Mouse (Mus musculus): ENCODE results near the gene Timm13.

The Timm13 gene

DNA sequence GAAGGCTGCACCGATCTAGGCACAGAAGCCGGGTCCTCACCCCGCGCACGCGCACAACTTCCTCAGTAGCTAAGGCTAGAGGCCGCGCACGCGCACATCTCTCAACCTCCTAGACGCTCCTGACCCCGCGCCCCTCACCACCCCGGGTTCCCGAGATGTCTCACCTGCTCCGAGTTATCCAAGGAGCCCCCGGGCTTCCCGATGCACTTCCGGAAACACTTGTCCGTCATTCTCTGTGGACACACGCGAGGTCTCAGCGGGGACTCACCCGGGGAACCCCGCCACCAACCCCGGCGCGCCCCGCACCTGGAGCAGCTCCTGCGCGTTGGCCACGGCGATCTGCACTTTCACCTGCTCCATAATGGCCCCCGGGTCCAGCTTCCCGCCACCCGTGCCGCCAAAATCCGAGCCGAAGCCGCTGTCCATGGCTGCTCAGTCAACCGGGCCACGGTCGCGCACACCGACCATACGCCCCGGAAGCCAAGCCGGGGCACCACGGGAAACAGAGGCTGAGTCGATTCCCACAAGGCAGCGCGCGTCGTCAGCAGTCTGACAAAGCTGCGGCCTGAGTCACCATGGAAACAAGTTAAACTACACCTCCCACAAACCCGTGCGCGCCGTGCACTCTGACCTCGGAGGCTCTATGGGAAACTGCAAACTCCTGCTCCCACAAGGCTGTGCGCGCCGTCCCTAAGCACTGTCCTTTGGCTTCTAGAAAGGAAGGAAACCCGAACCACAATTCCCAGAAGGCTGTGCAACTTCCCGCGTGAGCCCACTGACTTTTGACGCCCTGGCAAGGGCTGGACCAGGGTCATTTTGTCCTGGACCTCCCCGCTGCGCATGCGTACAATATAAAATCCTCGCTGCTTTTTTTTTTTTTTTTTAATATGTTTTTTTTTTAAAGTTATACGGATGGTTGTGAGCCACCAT is at the start of gene Timm13:
TSS of gene Timm13 (minus strand) at position 652 of the 930 bp plus-strand sequence.
- peak; percentile 99 for DNase-seq (ENCODE audit: low spot score)

GRCm38 (mm10) chr10:80950314-80950713 is 49.5 kb upstream of the Timm13 start:
- DNase-seq (ENCODE audit: low spot score), result no peak

GRCm38 (mm10) chr10:80949081-80949480 is 48.3 kb upstream of the Timm13 start:
- no peak for DNase-seq (ENCODE audit: low spot score)

DNA sequence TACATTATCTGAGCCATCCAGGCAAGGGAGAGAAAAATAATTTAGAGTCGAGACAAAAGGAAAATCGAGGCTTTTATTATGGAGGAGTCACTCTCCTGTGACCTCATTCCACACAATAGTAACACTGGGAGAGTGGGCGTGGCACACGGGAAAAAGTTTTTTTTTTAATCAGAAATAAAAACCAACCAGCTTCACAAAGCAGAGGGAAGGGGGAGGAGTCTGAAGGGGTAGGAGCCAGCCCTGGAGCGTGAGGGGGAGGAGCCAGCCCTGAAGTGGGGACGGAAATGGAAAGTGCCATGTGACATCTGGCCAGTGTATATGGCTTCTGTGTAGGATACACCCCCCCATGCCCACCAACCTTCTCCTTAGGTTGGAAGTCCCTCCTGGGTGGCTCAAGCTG is 47.8 kb upstream of the Timm13 start:
- no peak for DNase-seq (ENCODE audit: low spot score)

DNA sequence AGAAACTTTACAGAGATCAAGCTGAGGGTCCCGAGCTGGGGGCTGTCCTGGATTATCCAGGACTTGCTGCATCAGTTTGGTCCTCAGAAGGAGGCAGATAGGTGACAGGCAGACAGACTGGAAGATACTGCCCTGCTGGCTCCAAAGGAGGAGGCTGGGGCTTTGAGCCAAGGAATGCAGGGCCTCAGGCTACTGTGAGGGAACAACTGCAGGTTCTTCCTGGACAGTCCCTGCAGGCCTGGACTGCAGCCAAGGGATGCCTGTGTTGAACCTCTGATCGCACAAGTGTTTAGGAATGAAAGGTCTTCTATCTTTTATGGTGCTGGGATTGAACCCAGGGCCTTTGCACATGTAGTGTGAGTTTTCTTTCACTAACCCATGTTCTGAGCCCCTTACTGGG is 47.0 kb upstream of the Timm13 start:
- DNase-seq (ENCODE audit: low spot score), result no peak

GRCm38 (mm10) chr10:80946684-80947437 is 46.1 kb upstream of the Timm13 start:
- no peak for DNase-seq (ENCODE audit: low spot score)

DNA sequence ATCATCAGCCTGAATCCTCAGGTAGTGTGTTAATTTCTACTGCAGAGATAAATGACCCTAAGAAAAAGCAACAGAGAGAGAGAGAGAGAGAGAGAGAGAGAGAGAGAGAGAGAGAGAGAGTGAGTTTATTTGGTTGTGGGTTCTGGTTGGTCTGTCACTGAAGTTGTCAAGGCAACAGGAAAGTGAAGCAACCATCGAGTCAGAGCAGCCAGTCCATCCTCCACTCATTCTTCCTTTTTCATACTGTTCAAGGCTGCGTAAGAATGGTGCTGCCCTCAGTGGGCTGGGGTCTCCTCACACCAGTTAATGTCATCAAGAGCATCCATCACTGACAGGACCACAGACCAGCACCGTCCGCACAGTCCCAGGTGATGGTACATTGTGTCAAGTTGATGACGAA is 43.5 kb upstream of the Timm13 start:
- no peak for DNase-seq (ENCODE audit: low spot score)

- no peak for DNase-seq (ENCODE audit: low spot score)
Measured at GRCm38 (mm10) chr10:80943701-80944100, 42.9 kb upstream of the Timm13 start.

GRCm38 (mm10) chr10:80942919-80943318 is 42.1 kb upstream of the Timm13 start:
- DNase-seq (ENCODE audit: low spot score), result no peak

DNA sequence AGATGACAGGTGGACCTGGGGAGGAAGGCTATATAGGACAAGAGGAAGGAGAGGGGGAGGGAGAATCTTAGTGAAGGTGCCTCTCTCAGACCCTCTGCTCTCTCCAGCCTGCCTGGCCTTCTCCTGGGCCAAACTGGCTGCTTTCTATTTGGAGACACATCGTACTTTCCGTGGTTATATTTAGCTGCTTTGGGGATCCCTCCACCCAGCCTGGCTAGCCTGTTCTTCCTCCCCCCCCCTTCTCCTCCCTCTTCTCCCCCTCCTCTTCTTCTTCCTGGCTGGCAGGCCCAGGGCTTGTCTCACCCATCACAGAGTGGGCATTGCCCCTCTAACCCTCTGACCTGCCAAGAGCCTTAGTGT is 40.2 kb upstream of the Timm13 start:
- no peak for DNase-seq (ENCODE audit: low spot score)

DNA sequence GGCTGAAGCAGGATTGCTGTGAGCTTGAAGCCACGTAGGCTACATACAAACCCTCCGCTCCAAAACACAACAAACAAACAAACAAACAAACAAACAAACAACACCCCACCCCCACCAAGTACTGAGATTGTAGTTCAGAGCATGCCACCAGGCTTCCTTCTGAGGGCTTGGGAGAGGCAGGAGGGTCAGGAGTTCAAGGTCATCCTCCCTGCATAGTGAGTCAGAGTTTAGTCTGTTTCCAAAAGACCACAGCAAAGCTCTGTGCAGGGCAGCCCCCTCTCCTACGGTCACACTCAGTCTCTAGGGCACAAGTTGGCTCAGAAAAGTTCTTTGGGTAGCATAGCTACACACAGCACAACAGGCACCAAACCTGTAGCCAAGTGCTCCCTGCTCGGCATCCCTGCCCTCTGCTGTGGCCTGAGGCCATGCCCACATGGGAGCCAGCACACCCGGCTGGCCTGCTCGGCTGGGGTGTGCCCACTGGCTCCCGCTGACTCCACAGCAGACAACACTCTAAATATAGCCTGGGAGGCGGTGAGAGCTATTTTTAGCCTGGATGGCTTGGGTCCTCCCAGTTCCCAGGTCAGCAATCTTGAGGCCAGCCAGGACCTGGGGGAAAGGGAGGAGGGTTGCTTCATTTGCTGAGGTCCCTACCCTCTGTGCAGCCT is 39.7 kb upstream of the Timm13 start:
- no peak for DNase-seq (ENCODE audit: low spot score)

DNA sequence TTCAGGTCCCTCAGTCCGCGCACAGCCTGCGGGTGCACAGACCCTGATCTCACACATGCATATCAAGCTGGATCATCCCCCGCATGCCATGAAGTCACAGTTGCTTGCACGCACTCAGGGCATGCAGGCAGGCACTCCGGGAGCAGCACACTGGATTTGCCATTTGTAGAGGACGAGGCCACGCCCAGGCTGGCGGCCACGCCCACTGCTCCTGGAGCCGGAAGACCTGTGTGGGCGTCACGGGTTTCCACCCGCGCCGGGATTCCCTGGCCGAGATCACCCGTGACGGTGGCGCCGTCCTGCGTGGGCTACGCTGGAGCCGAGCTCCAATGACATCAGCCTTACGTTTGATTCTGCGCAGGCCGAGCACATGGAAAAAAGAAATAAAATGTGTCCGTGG is 38.9 kb upstream of the Timm13 start:
- peak; percentile 78 for DNase-seq (ENCODE audit: low spot score)

DNA sequence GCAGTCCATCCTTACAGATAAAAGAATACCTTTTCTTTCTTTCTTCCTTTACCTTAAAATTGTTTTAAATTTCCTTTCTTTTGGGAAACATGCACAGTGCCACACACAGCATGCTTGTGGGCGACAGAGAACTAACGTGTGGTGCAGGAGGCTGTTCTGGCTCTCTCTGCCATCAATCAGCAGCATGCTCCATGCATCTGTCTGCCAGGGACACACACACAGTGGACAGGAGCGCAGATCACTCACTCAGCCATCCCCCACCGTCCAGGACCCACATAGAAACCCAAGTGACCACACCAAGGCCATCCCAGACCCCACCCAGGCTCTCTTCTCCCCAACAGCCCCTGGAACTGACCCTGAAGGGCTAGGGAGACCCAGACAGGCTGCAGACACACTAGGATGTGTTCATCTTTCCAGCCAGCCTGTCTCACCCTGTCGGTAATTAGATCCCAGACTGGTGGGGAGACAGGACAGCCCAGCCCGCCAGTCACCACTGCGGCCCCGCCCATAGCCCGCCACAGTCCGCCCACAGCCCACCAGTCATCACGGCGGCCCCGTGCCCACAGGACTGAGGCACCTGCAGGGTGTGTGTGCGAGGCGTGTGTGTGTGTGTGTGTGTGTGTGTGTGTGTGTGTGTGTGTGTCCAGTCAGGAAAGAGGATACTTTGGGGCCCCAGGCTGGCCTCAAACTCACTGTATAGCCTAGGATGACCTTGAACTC is 38.2 kb upstream of the Timm13 start:
- DNase-seq (ENCODE audit: low spot score), result no peak

DNA sequence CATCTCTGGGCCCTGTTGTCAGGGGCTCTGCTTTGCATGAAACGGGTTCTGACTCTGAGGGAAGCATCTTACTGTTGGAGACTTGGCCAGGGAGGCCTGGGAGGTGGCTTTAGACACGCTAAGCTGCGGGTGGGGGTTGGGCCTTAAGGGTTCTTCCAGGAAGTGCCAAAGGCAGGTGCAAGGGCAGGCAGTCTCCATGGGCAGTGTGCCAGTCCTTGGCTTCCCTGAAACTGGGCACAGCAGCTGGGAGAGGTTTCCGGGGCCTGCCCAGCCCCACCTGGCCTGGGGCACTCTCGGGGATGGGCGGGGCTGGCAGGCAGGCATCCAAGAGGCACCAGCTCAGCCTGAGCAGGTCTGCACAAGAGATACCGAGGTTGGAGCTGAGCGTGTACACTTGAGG is 36.9 kb upstream of the Timm13 start:
- DNase-seq (ENCODE audit: low spot score), result no peak

DNA sequence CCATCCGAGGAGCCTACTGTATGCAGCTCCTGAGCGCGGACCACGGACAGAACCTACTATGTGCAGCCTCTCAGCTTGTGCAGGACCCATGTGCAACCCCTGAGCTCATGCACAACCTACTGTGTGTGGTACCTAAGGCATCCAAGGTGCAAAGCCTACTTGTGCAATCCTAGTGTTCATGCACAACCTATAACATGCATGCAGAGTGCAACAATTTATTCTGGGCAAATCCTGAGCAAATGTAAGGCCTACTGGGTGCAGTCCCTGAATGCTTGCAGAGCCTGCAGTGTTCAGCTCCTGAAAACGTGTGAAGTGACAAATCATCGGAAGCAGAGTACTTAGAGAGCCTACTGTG is 36.0 kb upstream of the Timm13 start:
- no peak for DNase-seq (ENCODE audit: low spot score)

DNA sequence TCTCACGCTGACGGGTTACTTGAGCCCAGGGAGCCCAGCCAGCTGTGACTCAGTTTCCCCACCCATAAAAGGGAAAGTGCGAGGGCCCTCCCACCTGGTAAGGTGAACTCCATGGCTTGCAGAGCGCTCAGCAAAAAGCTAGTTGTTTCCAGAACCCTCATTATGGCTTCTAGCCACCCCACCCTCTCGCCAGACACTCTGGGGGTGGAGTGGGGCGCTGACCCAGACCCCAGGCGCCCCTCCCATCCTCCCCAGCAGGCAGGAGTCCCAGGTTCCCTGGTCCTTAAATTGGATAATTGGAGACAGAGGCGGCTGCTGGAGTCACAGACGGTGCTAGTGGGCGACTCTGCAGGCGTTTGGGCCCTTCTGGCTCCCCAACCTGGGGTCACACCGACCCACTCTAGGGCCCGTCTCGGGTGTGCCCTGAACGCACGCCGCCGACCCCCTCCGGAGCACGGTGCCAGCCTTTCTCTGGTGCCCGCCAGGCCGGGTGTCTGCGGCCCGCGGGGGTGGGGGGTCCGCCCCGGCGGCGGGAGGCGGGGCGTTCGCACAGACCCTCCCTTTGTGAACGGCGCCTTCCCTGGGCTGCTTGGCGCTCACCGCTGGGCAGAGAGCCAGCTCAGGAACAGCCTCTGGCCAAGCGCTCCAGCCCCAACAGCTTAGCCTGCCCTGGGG is 35.5 kb upstream of the Timm13 start:
- no peak for DNase-seq (ENCODE audit: low spot score)

DNA sequence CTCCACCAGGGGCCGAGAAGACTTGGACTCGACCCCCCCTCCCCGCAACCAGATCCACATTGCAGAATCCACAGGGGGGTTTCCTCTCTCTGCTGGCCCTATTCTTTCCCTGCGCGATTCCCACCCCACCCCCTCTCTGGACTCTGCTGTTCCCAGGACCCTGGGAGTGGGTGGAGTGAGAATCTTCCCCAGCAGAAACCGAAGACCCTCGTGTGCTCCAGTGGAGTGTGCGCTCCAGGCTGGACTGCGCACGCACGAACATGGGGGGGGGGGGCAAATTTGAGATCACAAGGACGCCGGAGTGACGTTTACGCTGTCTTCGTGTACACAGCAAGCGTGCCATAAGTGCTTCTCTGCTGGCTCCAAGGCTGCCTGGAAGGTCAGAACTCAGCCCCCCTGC is 34.9 kb upstream of the Timm13 start:
- no peak for DNase-seq (ENCODE audit: low spot score)

DNA sequence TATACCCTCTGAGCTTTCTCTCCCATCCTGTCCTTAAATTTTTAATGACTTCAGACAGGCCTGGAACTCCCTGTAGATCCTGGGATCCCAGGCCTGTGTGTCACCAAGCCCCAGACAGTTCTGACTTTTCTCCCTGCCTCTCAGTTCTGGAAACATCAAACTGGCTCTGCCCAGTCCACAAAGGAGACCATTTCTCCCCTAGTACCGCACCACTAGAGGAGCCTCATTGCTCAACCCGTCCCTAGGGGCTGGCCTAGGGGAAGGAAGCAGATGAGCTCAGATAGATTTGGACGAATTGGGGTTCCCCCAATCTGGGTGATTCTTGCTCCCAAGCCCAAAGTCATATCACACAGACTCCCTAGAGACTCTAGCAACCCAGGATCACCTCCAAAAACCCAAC is 34.5 kb upstream of the Timm13 start:
- no peak for DNase-seq (ENCODE audit: low spot score)

DNA sequence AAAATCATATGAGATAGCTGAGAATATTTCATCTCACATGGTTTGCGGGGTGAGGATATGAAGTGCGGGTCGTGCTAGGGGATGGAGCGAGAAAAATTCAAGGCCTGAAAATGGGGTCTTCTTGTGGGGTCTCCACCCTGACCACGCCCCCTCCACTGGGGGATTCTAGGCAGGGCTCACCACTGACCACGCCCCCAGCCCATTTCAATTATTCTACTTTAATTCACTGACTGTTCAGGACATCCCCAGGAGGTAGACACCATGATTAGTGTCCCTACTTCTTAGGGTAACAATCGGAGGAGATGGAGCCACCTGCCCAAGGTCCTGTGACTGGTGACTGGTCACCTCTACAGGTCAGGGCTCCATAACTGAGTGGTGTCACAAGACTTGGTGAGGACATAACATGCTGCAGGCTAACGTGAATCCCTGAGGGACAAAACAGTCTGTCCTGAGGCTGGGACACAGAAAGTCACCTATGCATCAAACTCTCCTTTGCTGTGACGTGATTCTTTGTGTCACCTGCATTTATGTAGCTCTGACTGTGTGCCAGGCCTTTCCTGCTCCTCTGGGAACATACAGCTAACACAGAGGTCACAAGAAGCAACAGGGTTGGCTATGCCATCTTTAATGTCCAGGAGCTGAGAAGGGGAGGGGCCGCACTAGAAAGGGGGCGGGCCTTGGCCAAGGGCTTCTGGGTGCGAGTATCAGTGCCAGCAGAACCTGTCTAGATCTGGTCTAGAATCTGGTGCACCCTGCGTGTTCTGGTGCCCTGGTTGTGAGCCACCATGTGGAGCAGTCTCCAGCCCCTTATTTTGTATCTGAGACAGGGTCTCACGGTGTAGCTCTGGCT is 33.6 kb upstream of the Timm13 start:
- no peak for DNase-seq (ENCODE audit: low spot score)

GRCm38 (mm10) chr10:80933421-80933979 is 32.7 kb upstream of the Timm13 start:
- DNase-seq (ENCODE audit: low spot score), result no peak
